Mouse (Mus musculus): ENCODE measurements at regions not wholly inside any gene's neighbourhood (a gene's known extent, or its start where the extent isn't known, plus 50 kb on each side); places are given as distances from the start of the nearest gene placed in this dataset.
A peak's percentile ranks its signal among the peaks of the same experiment; 100 is the strongest.

DNA sequence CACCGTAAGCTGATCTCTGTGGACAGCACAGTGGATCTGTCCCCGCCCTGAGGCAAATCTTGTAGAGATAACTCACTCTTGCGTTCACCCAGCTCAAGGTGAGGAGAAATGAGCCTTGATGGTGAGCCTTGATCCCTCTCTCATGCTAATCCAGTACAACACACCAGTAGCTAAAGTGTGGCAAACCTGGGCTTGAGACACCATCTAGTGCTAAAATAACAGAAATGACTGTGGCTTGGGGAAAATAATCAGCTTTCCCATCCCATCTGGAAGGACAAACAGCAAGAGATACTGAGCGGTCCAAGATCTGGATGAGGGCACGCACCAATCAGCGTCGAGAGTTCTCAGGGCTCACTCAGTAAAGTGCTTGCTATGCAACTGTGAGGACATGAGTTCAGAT is 50.9 kb upstream of the Cbln4 start:
- DNase-seq: no peak

DNA sequence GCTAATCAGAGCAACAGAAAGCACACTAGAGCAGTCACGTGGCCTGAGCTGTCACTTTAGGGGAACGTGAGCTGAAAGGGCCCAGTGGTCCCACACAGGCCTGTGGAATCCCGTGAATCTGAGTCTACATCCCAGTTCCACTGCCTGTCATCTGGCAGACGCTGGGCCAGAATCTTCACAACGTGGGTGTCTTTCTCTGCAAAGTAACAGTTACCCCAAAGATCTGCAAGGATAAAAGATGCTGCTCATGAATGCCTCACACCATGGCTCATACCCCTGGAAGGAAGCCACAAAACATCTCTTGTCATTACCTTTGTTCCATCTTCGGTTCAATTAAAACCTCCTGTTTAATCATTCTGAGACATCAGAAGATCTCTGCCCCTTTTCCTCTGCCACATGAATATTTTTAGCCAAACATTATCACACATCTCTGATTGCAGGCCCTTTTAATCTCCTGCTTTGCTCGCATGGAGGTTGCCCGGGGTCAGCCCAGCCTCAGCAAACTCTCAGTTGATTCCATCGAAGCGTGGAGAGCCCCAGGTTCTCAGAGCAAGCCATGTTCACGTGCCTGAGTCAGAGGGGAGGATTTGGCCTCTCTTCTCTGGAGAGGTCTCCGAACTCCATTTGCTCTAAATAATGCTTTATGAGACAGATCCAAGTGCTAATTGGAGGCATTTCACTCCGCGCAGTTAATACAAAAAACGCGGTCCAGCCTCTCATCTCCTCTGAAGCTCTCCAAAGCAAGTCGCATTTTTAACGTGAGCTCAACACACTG is 60.8 kb upstream of the Cbln4 start:
- DNase-seq: no peak

DNA sequence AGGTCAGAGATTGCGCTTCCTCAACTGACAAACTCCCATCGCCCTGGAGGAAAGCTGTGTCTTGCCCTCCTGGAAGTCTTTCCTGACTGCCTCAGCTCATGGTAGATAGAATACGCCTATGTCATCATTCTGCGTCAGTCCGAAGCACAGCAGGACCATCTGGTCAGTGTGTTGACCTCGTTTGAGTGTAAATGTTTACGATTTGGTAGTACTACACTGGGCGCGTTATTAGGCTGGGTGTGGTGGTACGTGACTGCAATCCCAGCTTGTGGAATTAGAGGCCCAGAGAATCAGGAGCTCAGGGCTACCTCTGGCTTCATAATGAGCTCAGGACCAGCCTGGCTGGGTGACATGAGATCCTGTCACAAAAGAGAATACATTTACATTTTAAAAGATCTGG is 62.0 kb upstream of the Cbln4 start:
- DNase-seq: no peak

DNA sequence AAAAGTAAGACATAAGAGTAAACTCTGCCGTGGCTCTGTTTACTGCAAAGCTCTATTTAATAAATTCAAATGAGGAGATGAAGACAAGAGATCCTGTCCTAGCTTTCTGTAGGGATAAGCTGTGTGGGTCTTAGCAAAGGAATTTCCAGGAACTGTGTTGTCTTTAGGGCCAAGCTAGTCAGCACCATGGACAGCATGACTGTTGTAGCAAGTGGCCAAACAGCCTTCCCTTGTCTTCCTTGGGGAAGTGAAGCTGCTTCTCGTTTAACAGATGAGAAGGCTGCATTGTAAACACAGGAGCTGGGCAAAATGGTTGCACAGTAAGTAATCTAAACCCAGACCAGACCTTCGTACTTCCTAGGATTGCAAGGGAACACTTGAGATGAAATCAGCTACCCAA is 67.4 kb upstream of the Cbln4 start:
- no peak for DNase-seq

DNA sequence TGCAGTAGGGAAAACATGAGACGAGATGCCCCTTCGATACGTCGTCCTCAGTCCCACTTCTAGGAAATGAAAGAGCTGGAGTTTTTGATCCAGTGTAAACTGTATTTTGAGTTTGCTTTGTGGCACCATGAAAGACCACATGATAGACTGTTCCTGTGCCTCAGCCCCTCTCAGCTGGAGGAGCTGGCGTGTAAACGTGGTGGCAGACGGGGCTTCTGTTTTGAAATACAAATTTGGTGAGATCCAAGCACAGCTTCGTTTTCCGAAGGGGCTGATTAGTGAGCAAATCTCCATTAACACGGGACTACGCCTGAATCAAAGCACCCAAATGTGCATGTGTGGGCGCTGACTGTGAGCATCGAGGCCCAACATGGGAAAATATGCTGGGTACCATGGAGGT is 70.4 kb upstream of the Cbln4 start:
- DNase-seq: no peak

DNA sequence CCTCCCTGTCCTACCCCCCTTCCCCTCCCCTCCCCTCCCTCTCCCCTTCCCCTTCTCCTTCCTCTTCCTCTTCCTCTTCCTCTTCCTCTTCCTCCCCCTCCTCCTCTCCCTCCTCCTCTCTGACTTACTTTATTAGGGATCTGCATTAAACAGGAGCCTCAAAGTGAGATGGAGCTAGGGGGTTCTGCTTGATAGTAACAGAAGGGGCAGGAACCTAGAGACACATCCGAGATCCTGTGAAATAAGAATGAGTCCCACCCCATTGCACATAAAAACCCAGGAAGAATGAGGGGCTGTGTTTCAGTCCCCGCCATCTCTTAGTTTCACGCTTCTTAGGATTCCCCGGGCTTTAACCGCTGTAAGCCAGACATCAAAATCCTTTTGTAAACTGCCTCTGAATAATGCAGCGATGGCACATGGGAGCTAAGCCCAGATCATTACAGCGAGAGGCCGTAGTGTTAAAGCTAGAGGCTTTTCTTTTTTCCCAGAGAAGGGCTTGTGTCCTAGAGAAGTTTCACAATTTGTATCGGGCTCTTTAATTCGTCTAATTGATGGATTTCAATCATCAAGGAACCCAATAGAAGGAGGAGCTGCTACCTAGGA is 72.4 kb upstream of the Cbln4 start:
- DNase-seq: no peak

DNA sequence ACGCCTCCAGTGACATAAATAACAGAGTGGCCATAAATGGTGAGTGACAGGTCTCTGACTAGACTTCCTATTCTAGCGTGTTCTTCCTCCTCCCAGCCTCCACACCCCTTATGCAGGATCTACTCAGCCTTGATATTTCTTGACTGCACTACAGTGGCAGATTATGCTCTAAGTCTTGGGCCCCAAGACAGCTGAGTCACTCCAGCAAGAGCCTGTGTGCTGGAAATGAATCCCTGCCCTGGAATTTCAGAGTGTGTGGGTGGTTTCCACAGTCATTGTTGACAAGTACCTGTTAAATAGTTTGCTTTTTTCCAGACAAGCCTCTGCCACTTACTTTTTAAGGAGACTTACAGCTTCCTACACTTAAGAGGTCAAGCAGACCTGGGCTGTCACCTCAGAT is 84.3 kb upstream of the Cbln4 start:
- DNase-seq: no peak

DNA sequence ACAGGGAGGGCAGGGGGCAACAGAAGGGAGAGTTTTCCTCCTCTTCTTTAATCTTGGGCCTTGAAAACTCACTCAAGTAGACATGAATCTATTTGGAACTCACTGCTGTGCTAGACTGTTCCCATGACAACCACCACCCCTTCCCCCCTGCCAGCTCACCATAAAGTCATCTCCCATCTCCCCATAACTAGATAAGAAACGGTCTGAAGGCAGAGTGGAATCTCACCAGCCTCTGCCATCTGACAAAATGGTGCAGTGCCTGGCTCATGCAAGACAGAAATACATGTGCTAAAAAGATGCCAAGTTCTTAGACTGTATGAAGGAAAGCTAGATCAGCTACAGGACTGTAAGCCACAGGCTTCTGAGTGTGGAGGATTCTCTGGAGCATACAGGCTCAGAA is 88.0 kb upstream of the Cbln4 start:
- DNase-seq: peak; percentile 13

DNA sequence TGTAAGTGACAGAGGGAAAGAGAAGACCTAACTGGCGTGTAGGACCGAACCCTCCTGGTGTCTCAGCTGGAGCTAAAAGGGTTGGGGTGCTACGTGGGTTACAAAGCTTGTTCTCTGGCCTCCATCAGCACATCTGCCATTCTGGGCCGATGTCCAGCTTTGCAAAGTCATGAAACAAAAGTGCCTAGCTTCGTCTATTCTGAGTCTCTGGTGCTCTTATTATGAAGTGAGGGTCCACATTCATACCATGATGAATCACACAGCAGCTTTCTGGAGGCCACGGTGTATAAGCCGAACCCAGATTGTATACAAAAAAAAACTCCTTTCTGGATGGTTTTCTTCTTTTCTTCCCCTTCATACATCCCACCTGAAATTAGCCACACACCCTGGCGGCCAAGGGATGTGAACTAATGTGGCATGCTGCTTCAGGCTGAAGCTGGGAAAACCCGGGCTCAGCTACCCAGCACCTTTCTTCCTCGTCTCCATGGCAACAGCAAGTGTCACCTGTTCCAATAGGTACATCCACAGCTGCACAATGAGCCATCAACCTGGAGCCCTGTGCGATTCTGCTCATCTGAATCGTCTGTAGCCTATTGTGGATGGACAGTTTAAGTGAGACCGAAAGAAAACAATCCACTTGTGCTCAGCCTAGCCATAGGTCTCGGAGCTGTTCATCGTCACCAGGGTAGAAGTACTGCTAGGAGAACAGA is 89.5 kb upstream of the Cbln4 start:
- no peak for DNase-seq

DNA sequence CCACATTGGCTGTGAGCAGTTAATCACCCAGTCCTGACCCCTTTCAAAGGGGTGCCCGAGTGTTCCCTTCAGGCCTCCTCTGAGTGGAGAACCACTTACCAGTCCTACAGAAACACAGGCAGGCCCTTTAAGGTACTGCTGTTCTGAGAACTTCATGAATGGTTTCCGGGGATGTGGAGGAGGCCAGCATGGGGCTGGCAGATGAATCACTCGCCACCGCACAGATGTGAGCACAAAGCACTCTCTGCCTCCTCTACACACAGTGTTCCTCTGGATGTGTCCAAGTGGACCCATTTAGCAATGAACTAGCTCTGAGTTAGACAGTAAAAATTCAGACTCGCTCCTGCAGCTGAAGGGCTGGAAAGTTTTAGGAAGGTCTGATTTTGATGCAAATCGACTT is 96.8 kb upstream of the Cbln4 start:
- DNase-seq: no peak

DNA sequence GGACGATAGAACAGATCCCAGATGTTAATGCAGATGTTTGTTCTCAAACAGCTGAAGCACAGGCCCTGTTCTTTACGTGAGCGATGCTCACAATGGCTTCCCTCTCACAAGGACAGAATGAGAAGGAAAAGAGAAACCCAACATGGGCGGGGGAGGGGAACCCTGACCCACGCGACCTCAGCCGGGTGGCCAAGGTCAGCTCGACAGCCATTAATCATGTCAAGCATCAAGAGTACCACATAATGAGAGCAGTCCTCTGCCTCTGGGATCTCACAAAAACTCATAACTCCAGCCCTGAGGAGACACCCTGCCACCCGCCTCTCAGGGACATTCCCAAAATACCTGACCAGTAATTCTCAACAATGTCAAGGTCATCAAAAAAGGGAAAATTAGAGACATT is 100.0 kb upstream of the Cbln4 start:
- peak; percentile 25 for DNase-seq

DNA sequence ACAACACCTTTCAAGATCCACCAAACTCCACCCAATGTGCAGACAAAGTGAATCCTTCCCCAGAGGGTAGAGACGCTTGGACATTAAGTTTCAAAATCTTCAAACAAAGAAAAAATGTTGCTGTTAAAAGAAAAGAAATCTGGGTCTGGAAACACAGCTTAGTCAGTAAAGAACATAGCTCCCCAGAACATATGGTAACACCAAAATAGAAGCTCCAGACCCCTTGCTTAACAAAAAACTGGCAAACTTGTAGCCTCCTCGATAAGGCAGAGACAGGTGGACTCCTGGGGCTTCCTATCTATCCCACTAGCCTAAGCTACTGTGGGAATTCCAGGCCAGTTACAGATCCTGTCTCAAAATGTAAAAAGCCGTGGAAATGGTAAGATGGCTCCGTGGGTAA is 99.6 kb upstream of the Mc3r start:
- no peak for DNase-seq

DNA sequence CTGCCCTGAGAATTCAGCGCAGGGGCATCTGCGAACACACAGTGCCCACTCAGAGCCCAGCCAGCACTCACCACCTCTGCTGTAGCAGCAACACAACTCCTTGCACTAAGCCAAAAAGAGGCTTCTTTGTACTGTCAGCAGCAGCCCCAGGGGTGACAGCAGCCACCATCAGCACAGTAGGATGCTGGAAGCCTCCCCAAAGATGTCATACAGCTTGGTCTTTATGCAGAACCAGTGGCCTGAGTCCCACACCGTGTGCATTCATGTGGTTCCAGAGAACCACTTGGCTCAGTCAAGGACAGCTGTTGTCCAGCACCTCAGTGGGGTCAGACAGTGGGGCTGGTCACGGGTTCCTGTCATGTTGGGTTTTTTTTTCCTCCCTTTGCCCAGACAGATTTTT is 98.6 kb upstream of the Mc3r start:
- DNase-seq: no peak

DNA sequence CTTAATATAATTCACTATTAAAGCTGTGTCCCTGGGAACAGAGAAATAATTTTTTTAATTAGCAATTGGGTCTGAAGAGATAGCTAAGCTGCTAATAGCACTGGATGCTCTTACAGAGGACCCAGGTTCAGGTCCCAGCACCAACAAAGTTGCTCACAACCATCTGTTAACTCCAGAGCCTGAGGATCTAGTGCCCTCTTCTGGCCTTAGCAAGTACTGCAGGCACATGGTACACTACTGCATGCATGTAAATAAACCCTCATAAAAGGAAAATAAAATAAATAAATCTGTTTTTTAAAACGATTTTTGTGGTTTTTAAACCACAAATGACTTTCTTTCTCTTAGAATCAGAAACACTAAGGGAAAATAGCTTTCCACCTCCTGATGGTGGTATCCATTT is 97.4 kb upstream of the Mc3r start:
- no peak for DNase-seq

DNA sequence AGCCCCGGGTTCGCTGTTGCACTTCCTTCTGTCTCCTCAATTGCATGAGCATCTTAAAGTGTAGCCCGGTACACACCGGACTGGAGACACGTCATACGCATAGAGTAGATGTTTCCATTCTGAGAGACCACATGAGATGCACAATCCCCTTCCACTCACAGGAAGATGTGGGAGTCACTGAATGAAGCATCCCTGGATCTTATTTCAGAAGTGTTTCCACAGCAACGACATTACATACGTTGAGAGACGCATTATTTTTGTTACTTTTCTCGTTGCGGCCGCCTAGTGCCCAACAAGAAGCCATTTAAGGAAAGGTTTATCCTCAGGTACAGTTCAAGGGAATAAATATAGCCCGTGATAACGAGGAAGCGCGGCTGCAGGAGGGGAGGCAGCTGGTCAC is 88.4 kb upstream of the Mc3r start:
- DNase-seq: no peak

DNA sequence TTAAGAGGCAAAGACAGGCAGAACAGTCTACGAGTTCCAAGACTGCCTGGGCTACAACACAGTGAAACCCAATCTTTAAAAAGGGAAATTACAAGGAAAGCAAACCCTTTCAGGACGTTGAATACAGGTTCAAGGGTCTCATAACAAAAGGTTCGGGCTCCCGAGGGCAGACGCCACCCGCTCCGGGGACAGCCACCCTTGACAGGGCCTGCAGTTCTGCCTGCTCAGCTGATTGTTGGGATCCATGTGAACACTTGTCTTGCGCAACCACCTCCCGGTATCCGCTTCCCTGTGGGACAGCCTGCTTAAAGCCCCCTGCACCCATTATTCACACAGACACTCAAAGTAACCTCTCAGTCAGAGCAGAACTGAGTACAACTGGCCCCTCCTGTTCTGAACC is 70.9 kb upstream of the Mc3r start:
- DNase-seq: no peak

DNA sequence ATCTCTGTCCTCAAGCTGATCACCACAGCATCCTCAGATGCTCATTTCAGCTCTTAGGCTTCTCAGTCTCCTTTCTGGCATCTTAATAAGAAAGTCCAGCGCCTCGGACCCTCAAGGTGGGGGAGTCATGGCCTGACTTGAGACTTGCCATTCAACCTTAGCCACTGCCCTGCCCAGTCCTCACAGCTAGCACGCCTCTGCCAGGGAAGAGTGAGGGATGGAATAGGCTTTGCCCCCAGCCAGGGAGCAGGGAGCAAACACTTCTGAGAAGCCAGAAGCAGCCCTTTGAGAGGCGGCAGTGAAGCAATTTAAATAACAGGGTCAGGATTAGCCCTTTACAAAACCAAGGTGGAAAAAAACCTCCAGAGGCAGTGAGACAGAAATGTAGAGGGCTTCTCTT is 69.0 kb upstream of the Mc3r start:
- no peak for DNase-seq

DNA sequence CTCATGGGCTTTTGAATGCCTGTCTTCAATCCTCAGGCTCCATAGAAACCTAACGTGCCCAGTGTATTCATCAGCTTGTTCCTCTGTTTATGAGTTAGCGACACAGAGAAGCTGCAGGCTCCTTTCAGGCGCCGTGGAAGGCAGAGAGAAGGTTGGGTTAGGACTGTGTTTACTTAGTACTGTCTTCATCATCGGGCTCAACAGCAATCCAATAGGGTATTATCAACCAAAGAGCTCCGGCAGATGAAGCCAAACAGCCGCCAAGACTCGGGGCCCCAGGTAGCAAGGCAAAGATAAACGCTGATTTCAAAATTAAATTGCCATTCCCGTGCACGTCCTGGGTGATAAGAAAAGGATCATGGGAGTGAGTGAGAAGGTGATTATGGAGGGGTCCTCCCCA is 50.5 kb upstream of the Mc3r start:
- DNase-seq: no peak

Small RNA genes lying in the stretch of these regions (microRNA-seq; reads per million reads assigned to microRNA genes)
- gene Gm44301: 0 reads per million in 2 experiments
